Mouse (Mus musculus): ENCODE measurements around the gene Uri1.

Uri1 gene

DNA sequence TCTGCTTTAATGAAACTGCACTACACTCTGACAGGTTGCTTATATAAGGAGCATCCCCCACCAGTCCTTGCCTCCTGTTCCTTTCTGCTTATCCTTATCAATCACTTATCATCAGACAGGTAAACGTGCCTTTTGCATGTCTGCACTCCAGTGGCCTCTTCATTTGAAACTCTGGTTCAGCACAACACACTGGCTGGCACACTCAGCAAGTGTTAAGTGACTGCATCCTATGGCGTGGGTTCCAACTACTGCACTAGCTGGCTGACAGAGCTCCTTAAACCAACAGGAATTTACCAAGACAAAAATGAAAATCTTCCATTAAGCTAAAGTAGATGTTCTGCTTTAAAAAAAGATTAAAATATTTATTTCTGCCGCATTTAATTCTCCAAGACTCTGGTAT, 9.4 kb downstream of the Uri1 start:
- no peak for DNase-seq (ENCODE audit: low read depth)

DNA sequence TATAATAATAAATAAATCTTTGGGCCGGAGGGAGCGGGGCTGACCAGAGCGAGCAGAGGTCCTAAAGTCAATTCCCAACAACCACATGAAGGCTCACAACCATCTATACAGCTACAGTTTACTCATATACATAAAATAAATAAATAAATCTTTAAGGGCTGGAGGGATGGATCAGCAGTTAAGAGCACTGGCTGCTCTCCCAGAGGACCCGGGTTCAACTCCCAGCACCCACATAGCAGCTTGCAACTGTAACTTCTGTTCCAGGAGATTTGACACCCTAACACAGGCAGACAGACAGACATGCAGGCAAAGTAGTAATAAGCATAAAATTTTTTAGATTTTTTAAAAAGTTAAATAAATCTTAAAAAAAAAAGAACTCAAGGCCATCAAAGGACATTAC, 10.5 kb downstream of the Uri1 start:
- DNase-seq (ENCODE audit: low read depth): no peak

DNA sequence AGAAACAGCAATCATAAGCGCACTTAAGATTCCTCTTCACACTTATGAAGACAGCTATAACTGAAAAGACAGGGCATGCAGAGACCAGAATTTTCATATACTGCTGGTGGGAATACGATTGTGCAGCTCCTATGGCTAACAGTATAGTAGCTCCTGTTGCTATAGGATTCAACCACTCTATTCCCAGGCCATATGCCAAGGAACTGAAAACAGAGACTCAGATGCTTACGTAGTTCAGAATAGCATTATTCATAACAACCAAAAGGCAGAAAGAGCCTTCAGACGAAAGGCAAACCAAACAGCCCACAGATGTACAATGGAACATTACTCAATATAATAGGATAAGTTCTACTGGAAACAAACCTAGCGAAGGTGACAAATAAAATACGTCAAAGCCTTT, 15.0 kb downstream of the Uri1 start:
- no peak for DNase-seq (ENCODE audit: low read depth)

DNA sequence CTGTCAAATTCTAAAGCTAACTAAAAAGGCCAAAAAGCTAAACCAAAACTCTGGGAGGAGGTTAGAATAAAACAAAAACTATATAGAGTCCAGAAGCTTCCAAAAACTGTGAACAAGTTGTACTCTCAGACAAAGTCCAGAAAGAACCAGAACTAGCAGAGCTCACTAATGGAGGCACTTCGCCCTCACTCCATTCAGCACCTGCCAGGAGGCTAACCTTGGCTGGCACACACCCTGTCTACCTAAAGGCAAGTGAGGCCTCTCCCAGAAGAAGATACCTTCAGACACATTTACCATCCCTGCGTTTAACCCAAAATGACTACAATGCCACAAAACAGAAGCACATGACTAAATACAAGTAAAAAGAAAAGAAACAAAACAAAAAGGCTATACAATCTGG, 20.9 kb downstream of the Uri1 start:
- DNase-seq (ENCODE audit: low read depth): no peak

DNA sequence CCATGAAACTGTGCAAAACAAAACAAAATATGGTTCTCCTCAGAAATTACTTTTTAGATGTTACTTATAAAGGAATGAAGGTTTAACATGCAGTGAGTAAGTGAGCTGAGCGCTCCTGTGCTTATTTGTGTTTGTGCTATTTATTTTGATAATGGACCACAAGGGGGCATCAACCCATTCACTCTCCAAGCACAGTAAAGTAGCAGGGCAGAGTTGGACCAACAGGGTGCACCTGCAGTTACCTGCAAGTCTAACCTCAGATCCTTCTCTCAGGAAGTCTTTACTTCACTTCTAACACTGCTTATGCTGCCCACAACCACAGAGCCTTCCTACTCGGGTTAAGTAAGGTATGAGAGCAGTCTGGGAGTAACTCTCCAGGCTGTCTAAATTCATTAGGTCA, 23.7 kb downstream of the Uri1 start:
- no peak for DNase-seq (ENCODE audit: low read depth)

DNA sequence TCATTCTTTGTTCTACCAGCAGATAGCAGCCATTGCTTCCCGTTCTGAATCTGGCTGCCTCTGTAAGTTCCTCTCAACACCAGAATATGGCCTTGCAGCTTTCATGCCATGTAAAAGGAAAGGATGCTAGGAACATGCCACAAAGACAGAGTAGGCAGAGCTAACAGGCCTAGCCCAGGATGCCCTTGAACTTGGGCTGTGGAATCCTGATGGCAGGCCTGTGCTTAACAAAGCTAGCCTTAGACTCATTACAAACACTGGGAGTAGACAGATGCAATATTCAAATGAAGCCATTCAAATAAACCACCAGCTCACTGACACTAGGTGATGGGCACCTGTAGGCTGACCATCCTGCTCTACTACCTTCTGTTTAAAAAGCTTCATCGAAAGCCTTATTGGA, 30.5 kb downstream of the Uri1 start:
- no peak for DNase-seq (ENCODE audit: low read depth)

DNA sequence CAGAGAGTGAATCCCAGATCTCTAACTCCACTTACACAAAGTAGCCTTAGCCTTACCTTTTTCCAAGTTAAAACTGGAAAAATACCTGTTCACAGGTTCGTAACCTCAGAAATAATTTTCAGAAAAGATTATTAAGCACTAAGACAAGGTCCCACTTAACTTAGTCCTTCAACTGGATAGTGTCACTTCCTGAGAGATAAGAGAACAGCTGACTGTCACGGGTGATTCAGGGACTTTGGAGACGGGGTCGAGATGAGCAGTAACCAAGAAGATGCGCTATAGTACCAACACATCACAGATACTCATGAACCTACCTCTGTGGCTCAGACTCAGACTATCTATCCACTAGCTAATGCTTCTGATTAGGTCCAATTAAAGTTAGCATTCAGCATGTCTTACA, 38.5 kb downstream of the Uri1 start:
- no peak for DNase-seq (ENCODE audit: low read depth)

DNA sequence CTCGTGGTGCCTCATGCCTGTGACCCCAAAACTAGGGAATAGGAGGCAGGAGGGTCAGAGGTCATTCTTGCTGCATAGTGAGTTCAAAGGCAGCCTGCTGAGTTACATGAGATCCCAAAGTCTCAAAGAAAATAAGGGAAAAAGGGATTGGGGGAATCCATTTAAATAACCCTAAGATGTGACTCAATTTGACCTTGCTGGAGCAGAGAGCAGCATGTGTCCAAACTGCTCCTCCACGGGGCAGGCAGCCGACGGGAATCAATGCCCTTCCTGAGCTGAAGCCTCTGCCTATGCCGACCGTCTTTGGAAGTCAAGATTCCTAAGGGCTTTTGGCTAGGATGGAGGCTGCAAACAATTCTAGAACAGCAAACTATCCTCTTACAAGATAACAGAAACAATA, 39.9 kb downstream of the Uri1 start:
- no peak for DNase-seq (ENCODE audit: low read depth)

DNA sequence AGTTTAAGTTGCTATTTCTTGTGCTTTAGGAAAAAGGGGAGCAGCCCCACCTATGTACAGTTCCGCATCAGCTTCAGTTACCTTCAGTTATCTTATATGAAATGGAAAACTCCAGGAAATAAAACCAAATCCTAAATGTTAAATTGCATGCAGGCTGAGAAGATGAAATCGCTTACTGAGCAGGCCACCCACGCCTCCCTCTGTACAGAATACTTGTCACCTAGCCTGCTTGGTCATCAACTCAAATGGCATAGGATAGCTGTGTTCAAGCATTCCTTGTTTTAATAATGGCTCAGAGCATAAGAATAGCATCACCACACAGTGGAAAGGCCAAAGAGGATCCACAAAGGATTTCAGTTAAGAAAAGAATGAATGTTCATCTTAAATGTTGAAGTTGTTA, 43.6 kb downstream of the Uri1 start:
- no peak for DNase-seq (ENCODE audit: low read depth)

DNA sequence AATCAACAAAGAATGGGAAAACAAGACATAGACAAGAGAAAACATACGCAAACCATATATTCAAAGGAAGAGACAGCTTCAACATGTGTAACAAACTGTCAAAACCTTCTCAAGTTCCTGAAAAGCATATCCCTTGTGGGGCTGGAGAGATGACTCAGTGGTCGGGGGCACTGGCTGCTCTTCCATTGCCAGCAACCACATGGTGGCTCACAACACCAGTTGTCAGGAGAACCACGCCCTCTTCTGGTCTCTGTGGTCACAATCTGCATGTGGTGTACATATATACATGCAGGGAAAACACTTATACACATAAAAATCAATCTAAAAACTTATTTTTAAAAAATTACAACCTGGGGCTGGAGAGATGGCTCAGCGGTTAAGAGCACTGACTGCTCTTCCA, 44.9 kb downstream of the Uri1 start:
- DNase-seq (ENCODE audit: low read depth): no peak

DNA sequence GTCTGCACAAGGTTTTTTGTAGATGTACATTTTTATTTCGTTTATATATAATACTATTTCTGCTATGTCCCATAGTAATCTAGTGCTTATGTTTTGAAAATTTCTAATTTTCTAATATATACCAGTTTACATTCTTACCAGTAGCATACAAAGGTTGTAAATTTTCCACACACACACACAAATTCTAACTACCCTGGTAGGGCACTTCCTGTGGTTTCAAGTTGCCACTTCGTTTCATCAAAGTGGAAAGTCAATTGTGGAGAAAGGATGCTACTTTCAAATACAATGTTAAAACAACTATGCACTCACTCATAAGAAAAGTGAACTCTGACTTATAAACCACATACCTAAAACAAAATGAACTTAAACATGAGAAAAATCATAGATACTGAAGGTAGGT, 45.7 kb downstream of the Uri1 start:
- no peak for DNase-seq (ENCODE audit: low read depth)

DNA sequence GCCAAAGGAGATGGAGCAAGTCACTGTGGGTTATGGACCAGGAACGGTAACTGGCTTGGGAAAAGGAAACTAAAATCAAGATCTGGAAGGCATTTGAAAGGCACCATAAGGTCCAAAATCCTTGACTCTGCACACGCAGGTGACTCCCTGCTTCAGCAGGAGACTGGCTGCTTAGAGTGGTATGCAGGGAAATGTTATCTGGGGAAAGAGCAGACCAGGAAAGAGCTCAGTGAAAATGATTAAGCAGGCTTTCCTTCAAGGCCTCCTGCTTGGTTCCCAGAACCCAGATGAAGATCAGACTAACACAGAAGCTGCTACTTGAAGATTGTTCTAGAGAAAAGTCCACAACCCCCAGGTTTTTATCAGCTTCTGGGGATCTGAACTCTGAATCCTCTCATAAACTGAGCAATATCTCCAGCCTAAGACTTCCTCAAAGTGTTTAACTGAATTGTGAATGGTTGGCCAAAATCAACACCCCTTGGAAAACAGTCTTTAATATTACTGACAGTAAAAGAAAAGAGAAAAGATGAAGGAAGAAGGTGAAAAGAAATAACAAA, 50.3 kb downstream of the Uri1 start:
- peak; percentile 10 for DNase-seq (ENCODE audit: low read depth)

DNA sequence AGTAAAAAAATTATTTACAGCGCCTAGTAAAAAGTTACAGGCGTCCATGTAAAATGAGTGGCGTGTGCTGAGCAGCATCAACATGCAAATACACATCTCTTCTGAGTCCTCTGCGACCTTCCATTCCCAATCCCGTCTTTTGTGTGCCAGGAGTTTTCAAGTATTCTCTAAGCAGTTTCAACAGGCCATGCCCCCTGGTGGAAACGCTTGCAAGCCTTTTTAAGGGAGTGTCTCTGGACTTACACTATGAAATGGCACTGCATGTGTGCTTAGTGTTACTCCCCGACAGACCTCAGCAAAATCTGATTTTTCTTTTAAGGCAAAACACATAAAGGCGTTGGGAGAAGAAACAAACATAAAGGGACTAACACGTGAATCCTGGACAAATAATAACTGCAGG, 50.8 kb downstream of the Uri1 start:
- no peak for DNase-seq (ENCODE audit: low read depth)

DNA sequence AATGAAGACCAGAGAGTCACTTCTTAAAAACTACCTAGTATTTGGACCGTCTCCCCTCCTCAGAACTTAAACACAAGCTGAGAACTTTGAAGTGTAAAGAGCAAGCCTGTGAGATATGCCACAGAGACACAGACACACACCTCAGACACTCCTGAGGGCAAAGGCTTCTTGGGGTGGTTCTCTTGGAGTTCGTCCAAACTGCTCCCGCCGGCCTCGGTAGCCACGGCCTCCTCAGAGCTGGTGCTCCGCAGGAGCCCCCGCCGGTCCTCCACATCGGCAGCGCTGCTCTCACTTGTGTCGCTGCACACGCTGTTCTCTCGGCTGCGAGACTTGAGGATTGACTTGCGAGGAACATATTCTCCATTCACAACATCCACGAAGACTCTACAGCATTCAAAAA, 61.0 kb downstream of the Uri1 start:
- no peak for DNase-seq (ENCODE audit: low read depth)

DNA sequence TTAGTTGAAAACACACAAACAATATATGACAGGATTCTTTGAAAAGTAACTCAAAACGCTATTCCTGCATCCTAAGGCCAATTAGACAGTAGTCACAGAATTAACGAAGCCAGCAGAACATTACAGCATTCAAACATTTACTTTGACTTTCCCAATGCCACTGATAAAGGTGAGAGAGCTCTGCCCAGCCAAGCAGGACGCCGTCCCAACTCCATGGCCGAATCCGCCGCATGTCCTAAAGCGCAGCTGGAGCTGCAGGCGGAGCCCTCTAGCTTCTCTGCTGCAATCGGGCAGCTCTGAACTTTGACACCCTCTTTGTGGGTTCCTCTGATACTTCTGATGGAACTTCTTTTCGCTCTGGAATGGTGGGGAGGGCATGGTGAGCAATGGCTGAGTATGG, 62.1 kb downstream of the Uri1 start:
- no peak for DNase-seq (ENCODE audit: low read depth)

DNA sequence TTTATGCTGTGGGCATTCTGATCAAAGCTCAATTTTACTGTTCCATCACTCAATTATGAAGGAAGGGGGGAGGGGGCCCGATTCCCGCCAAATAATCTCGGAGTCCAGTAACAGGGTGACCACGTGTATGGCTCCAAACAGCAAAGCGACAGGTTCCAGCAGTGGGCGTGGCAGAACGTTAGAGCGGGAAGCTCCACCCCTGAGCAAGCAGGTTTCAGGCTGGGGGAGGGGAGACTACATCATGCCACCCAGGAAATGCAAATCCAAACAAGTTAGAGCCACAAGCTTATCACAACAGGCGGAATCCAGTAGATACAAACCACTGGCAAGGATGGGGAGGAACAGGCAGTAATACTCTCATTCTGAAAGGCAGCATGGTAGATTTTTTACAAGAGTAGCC, 71.5 kb downstream of the Uri1 start:
- DNase-seq (ENCODE audit: low read depth): no peak

DNA sequence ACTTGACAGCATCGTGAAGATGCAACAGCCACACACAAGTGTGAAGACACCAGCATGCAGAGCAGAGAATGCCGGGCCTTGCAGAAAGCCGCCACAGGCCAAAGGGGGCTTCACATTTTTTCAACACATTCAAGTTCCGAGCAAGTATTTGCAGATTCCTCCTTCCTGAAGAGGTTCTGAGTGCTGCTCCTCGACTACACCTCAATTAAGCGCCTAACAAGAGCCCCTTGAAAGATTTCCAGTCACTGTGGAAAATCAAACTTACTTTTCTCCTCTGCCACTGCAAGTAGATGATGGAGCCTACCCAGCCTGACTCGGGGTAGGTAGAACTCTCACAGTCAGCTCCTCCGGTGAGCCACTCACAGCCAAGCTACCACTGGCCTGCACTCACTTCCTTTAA, 86.9 kb downstream of the Uri1 start:
- no peak for DNase-seq (ENCODE audit: low read depth)

DNA sequence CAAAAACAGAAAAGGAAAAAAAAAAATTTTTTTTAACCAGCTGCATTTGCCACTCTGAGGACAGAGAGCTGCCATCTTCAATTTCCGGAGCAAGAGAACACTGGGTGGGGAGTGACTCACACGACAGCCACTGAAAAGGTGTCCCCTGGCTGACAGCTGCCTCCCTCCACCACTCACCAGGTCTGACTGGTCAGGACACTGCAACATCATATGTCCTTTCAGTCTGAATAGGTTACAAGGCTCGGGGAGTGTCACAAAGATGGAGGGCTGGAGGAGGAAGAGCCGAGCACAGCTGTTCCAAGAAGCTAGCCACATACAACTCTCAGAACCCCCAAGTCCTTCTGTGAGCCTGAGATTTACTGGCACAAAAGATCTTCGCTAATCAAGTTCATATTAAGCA, 87.6 kb downstream of the Uri1 start:
- no peak for DNase-seq (ENCODE audit: low read depth)

DNA sequence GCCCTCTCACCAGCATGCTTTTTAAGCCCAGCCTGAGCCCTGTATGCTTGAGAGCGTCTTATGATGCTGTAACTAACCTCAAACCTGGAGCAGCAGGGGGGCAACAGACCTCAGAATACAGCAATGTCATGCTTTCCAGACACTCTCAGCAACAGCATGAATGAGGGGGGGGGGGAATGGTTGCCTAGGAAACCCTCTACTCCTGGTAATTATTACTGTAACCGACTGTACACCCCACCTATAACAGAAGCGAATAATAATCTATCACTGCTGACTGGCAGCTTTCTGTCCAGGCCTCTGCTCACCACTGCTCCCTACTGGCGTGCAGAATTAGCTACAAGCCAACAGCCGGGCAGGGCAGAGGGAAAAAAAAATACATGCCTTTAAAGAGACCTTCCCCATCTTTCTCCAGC, 88.6 kb downstream of the Uri1 start:
- DNase-seq (ENCODE audit: low read depth): no peak

DNA sequence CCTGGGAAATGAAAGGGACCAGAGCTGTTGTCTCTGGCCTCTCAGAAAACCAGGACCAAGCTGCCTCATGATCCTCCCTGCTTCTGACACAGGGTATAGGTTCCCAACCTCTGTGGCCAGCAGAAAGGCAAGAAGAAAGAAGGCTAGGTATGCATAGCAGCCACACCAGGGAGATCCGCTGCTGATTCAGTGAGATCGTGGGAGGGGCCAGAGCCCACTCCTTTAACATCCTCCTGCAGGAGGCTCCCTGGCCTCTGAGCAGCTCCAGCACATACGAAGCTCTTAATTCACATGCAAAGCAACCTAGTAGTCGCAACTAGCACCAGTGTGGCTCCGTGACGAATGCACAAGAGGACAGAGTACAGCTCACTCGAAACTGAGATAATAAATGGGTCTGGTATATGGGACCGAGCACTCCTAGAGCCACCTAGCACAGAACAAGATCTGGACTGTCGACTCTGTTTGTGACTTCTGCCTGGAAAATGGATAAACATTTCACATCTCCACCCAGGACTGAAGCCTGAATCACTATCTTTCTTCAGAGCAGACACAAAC, 89.5 kb downstream of the Uri1 start:
- DNase-seq (ENCODE audit: low read depth): no peak

DNA sequence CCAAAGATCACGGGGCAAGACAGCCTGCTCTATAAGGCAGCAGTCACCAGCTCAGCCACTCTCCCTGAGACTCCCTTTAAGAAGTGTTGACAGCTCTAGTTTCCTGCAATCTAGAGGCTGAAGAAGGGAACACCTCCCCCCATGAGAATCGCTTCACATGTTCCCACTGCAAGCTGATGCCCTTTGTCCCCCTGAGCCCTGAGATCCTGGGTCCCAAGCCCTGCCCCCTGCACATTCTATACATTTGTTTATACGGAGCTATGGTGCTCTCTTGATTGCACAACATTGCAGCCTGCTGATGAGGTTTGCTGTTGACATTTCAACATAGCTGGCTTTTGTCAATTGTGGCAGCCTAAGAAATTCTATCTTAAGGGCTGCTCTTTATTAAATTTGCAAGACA, 91.7 kb downstream of the Uri1 start:
- no peak for DNase-seq (ENCODE audit: low read depth)

DNA sequence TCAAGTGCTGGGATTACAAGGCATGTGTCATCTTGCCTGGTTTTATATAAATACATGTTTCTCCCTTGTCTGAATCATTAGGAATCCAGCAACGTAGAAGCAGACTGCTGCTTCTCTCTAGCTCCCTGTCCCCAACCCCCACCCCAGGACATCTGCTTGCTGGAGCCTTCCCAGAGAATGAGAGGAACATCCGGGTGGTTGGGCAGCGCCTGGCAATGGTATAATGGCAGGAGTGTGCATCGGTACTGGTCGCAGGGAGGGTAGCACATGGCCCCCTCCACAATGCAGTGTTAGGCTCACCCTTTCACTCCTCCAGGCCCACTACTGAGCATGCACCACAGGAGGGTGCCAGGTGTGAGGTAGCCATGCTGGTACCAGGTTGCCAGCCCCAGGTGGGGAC, 93.6 kb downstream of the Uri1 start:
- no peak for DNase-seq (ENCODE audit: low read depth)

DNA sequence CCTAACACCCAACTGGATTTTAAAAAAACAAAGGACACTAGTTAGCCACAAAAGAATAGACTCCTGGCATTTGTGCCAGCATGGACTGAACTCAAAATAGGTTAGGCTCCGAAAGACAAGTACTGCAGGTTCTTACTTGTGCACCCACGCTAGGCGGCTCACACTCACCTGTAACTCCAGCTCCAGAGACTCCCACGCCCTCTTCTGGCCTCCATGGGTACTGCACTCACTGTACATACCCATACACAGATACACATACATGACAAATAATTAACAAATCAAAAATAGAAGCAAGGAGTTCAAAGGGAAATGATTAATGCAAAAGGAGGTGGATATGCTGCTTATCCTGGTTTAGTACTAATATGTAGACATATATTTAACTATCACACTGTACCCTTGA, 100.4 kb downstream of the Uri1 start:
- no peak for DNase-seq (ENCODE audit: low read depth)

DNA sequence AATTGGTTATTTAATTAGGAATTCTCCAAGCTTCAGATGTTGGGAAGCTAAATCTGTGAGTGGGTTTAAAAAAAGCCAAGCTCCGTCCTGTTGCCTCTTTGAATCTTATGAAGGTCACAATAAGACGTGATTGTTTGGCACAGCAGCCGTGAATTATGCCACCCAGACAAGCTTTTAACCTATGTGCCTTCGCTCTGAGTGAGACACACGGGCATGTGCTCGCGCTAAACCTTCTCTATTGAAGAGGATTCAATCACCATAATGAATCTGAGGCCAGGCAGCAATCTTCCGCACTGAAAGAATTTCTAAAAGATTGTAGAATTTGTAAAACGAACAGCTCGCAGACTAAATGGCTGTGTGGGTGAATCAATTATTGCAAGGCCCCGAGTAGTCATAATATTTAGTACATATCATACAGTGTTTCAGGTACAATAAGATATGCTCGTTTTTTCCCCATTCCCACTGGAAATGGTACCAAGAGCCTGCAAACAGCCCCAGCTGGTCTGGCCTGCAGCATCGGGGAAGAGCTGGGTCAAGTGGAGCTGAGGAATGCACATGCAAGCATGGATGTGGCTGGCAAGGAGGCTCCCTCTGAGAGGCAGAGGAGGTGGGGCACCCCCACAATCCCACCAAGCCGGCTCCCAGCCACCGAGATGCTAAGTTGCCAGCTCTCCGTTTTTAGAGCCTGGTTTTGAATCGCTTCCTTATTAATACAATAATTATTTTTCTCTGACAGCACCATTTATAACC, 101.5 kb downstream of the Uri1 start:
- DNase-seq (ENCODE audit: low read depth): no peak

All from c-Kit-positive CD71-positive TER-119-negative erythroid progenitor cells, embryonic 14.5 days (primary cell).